Mouse (Mus musculus): ENCODE measurements around the gene Vps16.

Gene Vps16

DNA sequence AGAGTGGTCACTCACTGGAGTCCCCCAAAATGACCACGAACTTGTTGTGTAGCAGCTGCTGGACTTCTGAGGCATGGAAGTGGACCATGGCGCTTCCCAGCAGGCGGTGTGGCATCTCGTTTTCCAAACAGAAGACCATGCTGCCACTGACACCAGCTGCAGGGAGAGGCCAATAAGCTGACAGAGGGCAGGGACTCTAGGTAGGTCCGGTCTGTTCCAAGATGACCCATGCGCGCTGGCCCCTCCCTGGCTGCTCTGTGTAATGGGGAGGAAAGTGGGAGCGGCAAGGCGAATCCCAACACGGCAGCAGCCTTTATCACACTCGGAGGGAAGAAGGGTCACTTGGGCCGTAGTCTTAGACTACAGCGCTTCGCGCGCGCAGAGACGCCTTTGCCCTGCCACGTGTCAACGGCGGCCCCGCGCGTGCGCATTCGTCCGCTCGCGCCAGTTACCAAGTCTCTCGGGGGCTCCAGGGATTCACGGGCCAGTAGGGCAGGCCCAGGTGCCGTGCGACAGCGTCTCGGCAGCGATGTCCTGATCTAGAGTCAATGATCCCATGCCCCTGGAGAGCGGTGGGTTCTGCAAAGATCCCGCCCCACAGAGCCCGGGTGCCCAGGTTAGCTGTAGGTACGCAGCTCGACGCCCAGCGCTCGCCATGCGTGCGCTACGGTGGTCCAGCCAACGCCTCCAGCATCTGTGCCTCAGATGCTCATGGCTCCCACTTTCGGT lies 578 bp upstream of the Vps16 start:
- no peak for DNase-seq (ENCODE audit: low read depth)

DNA sequence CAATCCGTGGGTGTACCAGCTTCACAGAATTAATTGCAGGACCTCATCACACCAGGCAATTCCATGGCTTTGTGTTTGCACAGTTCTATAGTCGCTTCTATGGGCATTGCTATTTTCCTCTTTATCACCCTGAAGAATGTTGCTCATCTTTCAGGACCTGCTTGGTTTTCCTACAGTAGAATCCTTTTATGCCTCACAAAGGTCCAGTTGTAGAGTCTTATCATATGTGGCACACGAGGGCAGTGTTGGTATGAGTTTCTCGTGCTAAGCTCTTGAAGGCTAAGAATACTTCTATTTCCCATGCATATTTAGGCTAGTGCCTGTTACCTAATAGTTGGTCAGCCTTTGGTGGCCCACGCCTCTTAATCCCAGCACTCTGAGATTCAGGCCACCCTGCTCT lies 973 bp downstream of the Vps16 start:
- no peak for DNase-seq (ENCODE audit: low read depth)

DNA sequence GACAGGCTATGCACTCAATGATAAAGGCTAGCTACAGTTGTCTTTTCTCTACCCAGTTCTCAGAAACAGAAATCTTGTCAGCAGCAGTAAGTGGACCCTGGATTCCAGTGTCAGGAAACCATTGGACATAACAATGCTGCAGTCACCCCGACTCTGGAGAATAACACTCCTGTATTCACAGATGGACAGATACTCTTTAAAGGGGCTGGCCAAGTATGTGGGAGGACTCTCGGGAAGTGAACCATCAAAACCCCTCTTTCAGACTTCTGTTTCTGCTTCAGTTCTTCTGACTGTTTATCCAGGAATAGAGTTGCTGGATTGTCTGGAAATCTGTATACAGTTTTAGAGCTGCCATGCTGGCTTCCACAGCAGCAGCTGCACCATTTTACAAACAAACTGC lies 5.7 kb downstream of the Vps16 start:
- no peak for DNase-seq (ENCODE audit: low read depth)

DNA sequence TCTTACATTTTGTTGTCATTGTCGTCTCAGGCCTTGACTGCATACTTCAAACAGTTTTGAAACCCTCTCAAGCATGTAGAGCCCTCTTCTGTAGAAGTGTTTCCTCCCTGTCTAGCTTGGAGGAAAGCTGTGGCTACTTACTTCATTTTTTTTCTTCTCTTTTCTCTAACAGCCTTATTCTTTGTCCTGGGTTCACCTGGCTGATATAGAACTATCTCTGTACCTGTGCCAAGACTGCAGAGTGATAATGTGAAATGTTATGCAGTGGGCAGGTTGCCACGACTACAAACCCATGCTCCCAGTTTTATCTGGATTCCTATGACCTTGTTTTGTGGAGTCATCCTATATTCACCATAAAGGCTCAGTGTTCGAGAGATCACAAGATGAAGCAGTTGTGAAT lies 6.3 kb downstream of the Vps16 start:
- no peak for DNase-seq (ENCODE audit: low read depth)

DNA sequence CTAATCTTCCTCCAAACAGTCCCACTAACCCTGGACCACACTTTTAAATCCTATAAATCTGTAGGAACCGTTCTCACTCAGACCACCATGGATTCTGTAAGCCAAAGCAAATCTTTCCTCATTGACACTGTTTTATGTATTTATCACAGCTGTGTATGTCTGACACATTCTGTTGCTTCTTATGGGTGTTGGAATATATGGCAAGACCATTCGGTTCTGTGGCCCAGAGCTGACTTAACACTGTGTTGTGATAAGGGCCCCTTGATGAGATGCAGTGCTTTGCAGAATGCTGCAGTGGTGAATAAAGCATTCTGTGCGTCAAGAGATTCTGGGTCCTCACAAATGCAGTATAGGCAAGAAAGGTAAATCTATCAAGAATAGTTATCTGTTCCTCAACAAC lies 8.0 kb downstream of the Vps16 start:
- DNase-seq (ENCODE audit: low read depth) = no peak

DNA sequence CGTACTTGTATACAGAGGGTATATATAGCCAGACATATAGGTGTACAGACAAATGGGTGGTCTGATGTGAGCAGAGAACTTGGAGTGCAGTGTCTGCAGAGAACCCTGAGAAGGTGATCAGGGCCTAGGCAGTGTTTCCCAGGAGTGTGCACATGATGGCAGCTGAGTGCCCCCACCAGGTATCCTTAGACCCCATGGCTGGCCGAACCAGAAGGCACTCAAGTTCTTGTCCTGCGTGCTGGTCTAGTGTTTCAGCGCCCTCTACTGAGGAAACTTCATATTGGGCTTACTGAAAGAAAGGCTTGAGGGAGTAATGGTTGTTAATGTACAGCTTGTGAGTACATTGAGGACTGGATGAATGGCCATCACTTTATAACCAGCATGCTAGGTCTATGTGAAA lies 9.0 kb downstream of the Vps16 start:
- peak; percentile 61 for DNase-seq (ENCODE audit: low read depth)

DNA sequence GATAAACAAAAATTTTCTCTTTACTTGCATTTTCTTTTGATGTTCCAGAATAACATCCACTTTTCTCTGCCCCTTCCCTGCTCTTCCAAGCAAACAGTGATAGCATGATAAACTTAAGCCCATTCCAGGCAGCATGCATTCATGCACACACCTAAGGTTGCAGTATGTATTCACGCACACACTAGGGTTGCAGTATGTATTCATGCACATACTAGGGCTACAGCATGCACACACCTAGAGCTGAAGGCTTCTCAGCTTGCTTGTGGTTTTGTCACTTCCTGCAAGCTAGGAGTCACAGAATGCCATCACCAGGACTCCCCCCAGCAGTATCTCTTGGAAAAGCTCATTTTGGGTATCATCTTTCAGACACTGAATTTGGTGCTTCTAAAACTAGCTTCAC lies 12.6 kb downstream of the Vps16 start:
- DNase-seq (ENCODE audit: low read depth) = no peak

DNA sequence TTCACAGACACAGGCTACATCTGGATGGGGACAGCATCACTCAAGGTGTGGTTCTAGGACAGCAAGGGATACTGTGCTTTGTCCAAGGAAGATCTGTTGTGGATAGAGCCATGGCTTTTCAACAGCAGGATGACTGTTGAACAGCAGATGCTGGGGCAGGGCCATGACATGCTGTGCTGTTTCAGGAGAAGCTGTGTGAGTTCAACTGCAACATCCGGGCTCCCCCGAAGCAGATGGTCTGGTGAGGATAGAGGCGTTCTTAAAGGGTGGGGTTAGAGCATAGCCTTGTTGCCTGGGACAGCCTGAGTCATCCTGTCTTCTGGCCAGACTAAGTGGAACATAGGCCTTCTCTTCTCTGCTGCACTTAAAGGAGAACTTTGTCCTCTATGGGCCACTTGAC lies 14.7 kb downstream of the Vps16 start:
- DNase-seq (ENCODE audit: low read depth) = no peak

DNA sequence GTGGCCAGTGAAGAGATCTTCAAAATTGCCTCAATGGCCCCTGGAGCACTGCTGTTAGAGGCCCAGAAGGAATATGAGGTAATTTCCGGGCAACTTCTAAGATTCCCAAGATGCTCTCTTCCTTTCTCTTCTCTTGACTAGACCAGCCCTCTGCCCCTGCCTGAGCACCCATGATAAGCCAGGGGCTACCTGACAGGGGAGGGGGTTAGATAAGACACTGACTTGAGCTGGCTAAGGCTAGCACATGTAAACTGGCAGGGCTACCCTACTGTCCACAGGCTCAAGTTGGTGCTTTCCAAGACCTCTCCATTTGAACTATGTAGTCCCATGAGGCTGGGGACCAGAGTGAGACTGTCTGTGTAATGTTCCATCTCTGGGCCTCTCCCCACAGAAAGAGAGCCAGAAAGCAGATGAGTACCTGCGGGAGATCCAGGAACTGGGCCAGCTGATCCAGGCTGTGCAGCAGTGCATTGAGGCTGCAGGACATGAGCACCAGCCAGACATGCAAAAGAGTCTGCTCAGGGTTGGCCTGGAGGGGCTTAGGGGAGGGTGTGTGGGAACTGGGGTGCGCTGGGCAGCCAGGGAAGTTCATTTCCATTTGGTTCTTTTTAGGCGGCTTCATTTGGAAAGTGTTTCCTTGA lies 15.8 kb downstream of the Vps16 start:
- DNase-seq (ENCODE audit: low read depth) = no peak

DNA sequence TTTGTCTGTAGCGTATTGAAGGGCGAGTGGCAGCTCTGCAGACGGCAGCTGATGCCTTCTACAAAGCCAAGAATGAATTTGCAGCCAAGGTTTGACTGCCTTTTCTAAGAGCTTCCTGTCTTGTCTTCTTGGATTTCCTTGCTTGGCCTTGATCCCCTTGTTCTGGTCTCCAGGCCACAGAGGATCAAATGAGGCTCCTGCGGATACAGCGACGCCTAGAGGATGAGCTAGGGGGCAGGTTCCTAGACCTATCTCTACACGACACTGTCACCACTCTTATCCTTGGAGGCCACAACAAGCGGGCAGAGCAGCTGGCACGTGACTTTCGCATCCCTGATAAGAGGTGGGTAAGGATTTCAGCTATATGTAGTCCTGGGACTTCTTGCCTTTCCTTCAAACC lies 18.0 kb downstream of the Vps16 start:
- peak; percentile 59 for DNase-seq (ENCODE audit: low read depth)

DNA sequence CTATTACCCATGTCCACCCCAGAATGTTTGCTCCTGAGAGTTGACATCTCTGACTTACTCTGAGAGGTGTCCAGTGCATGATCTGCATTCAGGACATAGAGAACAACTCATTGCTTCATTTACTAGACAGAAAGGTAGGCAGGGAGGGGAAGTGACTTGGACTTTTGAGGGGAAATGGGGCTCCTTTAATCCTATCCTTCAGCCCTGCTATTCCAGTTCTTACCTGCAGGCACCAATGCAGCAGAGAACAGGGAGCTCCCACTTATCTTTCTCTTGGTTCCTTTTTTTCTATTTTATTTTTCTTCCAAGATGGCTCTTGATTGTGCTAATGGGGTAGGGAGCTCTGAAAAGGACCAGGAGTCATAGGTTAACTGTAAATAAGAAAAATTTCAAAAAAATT lies 24.3 kb downstream of the Vps16 start:
- DNase-seq (ENCODE audit: low read depth) = no peak

DNA sequence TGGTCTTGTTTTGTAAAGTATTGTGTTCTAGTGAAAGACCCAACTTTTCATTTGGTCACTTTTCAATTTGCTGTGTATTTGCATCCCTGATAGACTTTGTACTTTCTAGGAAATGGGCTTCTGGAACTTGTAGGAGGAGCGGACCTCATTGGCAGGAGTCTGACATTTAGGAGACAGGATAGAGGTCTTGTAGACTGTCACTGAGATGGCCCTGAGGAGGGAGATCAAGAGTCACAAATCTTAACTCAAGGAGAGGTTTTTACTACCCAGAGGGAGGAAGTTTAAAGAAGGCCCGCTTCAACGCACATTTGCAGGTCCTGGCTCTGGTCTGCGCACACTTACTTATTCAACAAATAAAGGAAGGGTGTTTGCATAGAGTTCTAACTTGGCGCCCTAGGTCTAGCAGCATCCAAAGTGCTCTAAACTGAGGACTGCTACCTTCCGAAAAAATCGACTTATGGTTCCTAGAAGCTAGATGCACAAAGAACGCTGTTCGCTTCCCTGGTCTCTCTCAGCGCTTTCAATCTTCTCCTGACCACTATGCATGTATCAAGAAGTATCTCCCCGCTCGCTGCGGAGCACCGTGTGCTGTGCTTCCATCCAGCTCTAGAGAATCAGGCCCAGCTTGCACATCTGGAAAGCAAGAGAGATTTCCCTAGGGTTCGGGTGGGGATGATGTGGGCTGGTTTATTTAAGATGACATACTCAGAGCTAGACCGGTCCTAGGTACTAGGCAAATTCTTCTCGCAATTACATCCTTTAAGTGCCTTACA lies 25.1 kb downstream of the Vps16 start:
- no peak for DNase-seq (ENCODE audit: low read depth)

DNA sequence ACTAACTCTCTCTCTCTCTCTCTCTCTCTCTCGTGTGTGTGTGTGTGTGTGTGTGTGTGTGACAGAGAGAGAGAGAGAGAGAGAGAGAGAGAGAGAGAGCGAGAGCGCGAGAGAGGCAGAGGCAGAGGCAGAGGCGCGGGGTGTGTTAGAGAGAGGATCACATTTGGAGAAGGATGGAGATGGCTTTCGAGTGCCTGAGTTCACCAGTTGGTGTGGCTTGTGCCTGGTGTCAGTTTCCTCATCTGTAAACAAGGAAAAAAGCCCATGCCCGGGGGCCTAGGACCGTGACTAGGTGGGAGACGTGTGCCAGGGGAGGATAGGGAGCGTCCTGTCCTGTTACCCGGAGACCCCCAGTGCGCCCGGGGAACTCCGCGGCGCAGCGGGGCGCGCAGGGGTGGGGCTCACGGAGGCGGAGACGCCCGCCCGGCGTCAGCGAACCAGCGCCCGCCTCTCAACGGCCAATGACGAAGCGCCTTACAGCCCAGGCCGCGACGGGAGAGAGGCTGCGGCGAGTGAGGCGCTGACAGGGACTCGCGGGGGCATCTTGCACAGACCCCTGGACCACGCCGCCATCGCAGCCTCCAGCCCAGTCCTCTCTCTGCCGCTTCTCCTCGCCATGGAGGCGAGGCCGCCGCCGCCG lies 25.8 kb downstream of the Vps16 start, which contains the start of gene Ptpra:
Ptpra (plus strand) TSS at position 485 of the 640 bp plus-strand sequence.
- DNase-seq (ENCODE audit: low read depth) = peak; percentile 81

DNA sequence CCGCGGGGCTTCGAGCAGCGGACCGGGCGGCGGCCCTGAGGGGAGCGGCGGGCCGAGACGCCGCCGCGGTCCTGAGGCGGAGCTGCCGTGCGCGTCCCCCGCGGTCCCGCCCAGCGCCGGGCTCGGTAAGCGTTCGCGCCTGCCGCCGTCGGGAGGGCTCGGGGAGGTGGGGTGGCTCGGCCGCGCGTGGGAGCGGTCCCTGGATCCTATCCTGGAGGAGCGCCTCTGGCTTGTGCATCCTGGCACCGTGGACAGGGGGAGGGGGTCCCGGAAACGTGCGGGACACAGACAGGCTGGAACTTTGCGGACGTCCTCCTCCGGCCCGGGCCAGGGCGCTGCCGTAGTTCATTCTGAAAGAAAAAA lies 26.3 kb downstream of the Vps16 start:
- no peak for DNase-seq (ENCODE audit: low read depth)

DNA sequence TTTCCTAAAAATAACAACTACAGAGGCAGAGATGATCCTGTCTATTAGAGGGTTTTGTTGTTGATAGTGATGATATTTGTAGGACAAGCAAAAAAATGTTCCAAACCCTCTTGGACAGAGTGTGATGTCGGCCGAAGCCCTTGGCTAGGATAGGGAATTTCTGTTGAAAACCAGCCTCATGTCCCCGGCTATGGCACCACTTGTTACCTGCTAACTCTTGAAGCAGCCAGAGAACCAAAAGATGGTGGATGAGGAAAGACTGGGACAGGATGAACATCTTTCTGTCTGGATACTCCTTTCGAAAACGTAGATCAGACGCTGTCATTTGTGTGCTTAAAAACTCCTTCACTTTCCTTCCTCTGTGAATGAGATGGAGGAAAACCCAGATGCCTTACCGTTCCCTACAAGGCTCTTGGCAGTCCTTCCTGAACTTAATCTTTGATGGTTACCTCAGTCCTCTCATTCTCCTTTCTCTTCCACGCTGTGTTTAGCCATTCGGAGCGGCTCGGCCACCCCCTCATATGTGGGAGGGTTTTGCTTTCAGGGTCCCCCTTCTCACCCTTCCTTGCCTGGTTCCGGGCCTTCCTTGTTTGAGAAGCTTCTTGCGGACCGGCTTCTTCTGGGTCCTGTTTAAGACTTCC lies 27.1 kb downstream of the Vps16 start:
- DNase-seq (ENCODE audit: low read depth) = no peak

DNA sequence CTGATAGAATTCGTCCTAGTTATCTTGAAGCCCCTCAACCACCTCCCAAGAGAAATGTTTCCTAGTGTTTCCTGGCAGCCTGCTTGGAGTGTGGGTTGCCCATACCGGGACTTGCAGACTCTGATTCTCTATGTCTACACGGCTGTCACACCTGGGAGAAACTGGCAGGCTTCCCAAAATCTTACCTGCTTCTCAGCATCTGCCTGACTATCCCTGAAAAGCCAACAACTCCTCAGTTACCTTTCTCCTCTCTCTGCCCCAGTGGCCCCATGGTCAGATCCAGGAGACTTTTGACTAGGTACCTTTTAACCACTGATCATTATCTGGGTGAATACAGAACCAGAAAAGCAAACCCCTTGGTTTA lies 27.6 kb downstream of the Vps16 start:
- no peak for DNase-seq (ENCODE audit: low read depth)

DNA sequence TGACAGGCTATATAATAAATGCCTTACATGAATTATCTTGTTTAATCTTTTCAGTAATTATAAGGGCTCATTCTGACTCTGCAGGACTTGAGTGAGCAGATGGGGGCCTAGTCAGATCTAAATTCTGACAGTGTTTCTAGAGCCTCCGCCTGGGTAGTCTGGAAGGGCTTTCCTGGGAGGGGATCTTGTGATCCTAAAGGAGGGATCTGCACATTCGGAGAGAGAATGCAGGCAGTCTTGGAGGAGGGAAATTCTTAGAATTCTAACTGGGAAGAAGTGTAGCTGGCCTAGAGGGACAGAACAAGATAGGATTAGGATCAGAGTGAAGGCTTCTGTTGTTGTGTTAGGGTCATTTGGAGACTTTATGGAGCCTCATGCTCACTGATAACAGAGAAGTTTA lies 28.1 kb downstream of the Vps16 start:
- DNase-seq (ENCODE audit: low read depth) = no peak

DNA sequence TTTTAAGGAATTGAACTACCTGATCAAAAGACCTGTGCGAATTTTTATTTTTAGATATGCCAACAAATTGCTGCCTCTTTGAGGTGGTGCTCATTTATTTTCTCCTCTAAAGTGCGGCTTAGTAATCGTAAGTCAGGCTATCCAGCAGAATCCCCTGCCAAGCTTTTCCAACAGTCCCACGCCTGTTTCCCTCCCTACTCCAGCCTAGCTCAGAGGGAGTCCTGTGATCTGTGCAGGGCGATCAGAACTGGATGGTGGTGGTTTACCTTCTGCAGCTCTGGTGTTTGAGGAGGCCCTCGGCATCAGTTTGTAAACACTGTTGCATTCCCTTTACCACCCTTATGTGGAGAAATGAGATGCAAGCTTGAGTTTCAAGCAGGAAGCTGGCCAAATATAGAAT lies 29.3 kb downstream of the Vps16 start:
- no peak for DNase-seq (ENCODE audit: low read depth)

DNA sequence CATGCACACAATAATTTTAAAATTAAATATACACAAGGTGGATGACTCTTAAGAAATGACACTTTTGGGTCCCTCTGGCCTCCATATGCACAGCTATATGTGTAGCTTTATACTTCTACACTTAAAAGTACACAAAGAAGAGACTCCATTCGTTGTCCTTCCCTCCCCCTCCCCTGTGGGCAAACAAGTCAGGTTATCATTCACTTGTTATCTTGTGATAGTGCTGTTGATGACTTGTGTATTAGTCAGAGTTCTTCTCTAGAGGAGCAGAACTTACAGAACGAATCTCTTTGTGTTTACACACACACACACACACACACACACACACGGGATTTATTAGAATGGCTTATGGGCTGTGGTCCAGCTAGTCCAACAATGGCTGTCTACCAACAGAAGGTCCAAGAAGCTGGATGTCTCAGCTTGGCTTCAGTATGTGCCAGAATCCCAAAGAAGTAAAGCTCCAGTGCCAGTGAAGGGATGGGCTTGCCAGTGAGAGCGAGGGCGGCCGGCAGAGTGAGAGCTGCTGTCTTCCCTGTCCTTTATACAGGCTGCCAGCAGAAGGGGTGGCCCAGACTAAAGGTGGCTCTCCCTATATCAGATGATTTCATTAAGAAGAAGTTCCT lies 30.7 kb downstream of the Vps16 start:
- DNase-seq (ENCODE audit: low read depth) = no peak

DNA sequence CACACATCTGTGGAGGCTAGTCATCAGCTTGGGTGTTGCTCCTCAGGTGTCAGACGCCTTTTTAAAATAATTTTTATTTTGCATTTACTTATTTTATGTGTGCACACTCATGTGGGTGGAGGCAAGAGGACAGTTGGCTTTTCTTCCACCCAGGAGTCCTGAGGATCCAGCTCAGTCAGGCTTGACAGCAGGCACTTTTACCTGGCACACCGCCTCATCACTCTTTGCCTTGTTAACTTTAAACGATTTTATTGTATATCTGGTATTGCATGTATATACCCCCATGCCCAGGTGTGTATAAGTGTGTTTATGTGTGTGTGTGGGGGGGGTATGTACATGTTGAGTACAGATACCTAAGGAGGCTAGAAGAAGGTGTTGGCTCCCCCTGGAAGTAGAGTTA lies 33.7 kb downstream of the Vps16 start:
- no peak for DNase-seq (ENCODE audit: low read depth)

DNA sequence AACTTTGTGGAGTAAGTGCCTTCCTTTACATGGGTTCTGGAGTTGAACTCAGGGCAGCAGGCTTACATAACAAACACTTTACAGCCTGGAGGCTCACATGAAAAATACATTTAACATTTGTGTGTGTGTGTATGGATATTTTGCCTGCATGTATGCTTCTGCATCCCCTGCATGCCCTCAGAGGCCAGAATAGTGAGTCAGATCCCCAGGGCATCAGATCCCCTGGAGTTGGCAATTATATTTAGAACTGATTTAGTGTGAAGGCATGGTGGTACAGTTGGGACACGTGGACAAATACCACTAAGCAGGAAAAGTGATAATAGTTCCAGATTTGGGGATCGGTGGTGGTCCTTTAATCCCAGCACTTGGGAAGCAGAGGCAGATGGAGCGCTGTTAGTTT lies 35.4 kb downstream of the Vps16 start:
- no peak for DNase-seq (ENCODE audit: low read depth)

Data from c-Kit-positive CD71-positive TER-119-negative erythroid progenitor cells, embryonic 14.5 days (primary cell).